Mouse (Mus musculus): ENCODE data around the gene Reg3d. TPM values are rescaled to one million over a fixed set of nuclear protein-coding genes. Genes with fewer than 3 reads are reported as not detected.
"Not testable (repeated sequence)": the region's sequence is repeated elsewhere in the genome, so short reads cannot be mapped to it uniquely, and the experiment has no call there.

Gene Reg3d
- polyA plus RNA-seq (2016; fragmentation: Nextera tagmentation; extraction: Ambion mirVana), result not detected in 2 replicates

- 84% methylated on average over 2 of the region's 2 CpGs for WGBS
Measured at GRCm38 (mm10) chr6:78378765-78379164, at the start of gene Reg3d. Gene Reg3d (minus strand): TSS chr6:78378865.

DNA sequence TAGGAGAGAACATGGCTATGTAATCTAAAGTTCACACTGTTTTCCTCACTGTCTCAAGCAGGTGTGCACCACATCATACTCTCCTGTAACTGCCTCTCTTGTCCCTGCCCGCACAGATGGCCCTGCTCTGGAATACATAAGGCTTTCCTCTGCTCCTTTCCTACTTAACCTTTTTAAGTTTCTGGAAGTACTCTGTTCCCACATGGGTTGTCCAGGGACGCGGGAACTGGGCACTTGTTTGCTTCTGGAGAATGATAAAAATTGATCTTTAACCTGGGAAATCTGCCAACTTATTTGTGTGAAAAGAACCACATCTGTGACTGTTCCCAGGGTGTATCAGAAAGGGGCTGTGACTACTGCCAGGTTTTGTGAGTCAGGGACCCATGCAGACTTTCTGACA, 46.8 kb upstream of the Reg3d start:
- H3K27ac ChIP-seq, result no peak overlapping the region
- WGBS, result 91% methylated on average over 3 of the region's 3 CpGs

More at GRCm38 (mm10) chr6:78378765-78379164, at the start of gene Reg3d:
- H3K27ac ChIP-seq, result no peak within 1 kb of the TSS
- no peaks in the 10 kb centered on the region for H3K4me1 ChIP-seq (replicated peaks)
- DNase-seq (ENCODE audit: low spot score), result no peak
- H3K36me3 ChIP-seq, result no peaks in the 10 kb centered on the region
- no peaks in the 10 kb centered on the region for H3K27me3 ChIP-seq (ENCODE audit: insufficient read depth, poor library complexity, severe bottlenecking)
- H3K9me3 ChIP-seq, result no peaks in the 10 kb centered on the region
- no peak within 1 kb of the TSS for H3K4me3 ChIP-seq

DNA sequence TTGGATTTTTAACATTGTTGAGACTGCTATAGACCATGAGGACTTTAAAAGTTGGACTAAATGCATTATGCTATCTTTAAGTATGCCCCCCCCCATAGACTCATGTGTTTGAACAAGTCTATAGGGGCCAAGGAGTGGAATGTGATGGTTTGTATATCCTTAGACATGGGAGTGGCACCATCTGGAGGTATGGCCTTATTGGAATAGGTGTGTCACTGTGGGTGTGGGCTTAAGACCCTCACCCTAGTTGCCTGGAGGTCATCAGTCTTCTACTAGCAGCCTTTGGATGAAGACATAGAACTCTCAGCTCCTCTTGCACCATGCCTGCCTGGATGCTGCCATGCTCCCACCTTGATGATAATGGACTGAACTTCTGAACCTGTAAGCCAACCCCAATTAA, 43.7 kb upstream of the Reg3d start, which contains the start of gene Reg1:
Reg1 (plus strand) TSS at position 301 of the 400 bp plus-strand sequence.
- not testable (repeated sequence) for H3K9me3 ChIP-seq; DNase-seq (ENCODE audit: low spot score); H3K4me1 ChIP-seq (replicated peaks); H3K27ac ChIP-seq; H3K27me3 ChIP-seq (ENCODE audit: insufficient read depth, poor library complexity, severe bottlenecking); H3K4me3 ChIP-seq; H3K36me3 ChIP-seq

More for the DNA sequence above, 46.8 kb upstream of the Reg3d start:
- Histone ChIP-seq H3K9me3 (no peaks in the 10 kb centered on the region), H3K4me3 (no peak overlapping the region), H3K4me1 (replicated peaks) (no peaks in the 10 kb centered on the region), H3K27me3 (ENCODE audit: insufficient read depth, poor library complexity, severe bottlenecking) (no peaks in the 10 kb centered on the region), H3K36me3 (no peaks in the 10 kb centered on the region)
- DNase-seq (ENCODE audit: low spot score), result no peak

DNA sequence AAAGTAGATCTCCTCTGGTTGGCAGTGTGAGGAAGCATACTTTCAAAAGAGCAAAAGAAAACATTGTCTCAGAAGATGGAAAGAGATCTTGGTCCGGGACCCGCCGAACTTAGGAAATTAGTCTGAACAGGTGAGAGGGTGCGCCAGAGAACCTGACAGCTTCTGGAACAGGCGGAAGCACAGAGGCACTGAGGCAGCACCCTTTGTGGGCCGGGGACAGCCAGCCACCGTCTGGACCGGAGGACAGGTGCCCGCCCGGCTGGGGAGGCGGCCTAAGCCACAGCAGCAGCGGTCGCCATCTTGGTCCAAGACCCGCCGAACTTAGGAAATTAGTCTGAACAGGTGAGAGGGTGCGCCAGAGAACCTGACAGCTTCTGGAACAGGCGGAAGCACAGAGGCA, 16.7 kb upstream of the Reg3d start, which contains the start of gene Reg2:
Reg2 (plus strand) TSS at position 301 of the 400 bp plus-strand sequence.
- not testable (repeated sequence) for H3K36me3 ChIP-seq; H3K27ac ChIP-seq; H3K4me1 ChIP-seq (replicated peaks); H3K4me3 ChIP-seq; H3K27me3 ChIP-seq (ENCODE audit: insufficient read depth, poor library complexity, severe bottlenecking); H3K9me3 ChIP-seq; DNase-seq (ENCODE audit: low spot score)
- 94% methylated on average over 5 of the region's 17 CpGs for WGBS

- H3K36me3 ChIP-seq, result no peaks in the 10 kb centered on the region
- WGBS, result 87% methylated on average over 3 of the region's 3 CpGs
- H3K4me1 ChIP-seq (replicated peaks), result no peaks in the 10 kb centered on the region
- H3K27ac ChIP-seq, result no peak overlapping the region
- no peak overlapping the region for H3K4me3 ChIP-seq
- H3K9me3 ChIP-seq, result no peaks in the 10 kb centered on the region
- no peaks in the 10 kb centered on the region for H3K27me3 ChIP-seq (ENCODE audit: insufficient read depth, poor library complexity, severe bottlenecking)
- no peak for DNase-seq (ENCODE audit: low spot score)
Measured at GRCm38 (mm10) chr6:78385609-78386008, 6.9 kb upstream of the Reg3d start.

GRCm38 (mm10) chr6:78380409-78380808, 1.7 kb upstream of the Reg3d start, which contains the start of gene Reg3a:
Gene Reg3a (plus strand): TSS chr6:78380709.
- H3K4me3 ChIP-seq, result no peak within 1 kb of the TSS
- no peak for DNase-seq (ENCODE audit: low spot score)
- no peak within 1 kb of the TSS for H3K27ac ChIP-seq
- no peaks in the 10 kb centered on the region for H3K27me3 ChIP-seq (ENCODE audit: insufficient read depth, poor library complexity, severe bottlenecking)
- no peaks in the 10 kb centered on the region for H3K4me1 ChIP-seq (replicated peaks)
- no peaks in the 10 kb centered on the region for H3K9me3 ChIP-seq
- H3K36me3 ChIP-seq, result no peaks in the 10 kb centered on the region

DNA sequence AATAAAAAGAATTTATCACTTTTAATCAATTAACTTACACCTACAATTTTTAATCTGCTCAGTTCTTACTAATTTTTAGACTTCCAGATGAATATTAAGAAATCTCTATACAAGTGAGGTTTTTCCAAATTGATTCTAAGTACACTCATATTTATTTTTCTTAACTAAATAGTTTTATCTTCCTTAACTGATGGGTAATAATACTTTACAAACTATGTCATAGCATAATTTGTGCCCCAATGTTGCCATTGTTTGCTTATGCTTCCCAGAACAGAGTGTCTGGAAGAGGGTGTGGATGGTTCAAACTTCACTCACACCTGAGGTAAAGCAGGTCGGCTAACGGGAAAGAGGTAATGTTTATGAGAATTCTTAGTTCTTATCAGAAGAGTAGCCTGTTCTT, 8.3 kb downstream of the Reg3d start, which contains the start of gene Reg3b:
Reg3b (plus strand) TSS at position 301 of the 400 bp plus-strand sequence.
- Histone ChIP-seq H3K4me1 (replicated peaks) (no peaks in the 10 kb centered on the region), H3K27me3 (ENCODE audit: insufficient read depth, poor library complexity, severe bottlenecking) (no peaks in the 10 kb centered on the region)
- 93% methylated on average over 2 of the region's 2 CpGs for WGBS

GRCm38 (mm10) chr6:78361971-78362563, 16.6 kb downstream of the Reg3d start:
- no peaks in the 10 kb centered on the region for H3K4me1 ChIP-seq (replicated peaks)
- H3K36me3 ChIP-seq, result no peaks in the 10 kb centered on the region
- no peak overlapping the region for H3K4me3 ChIP-seq
- H3K27ac ChIP-seq, result no peak overlapping the region
- 71% methylated on average over 2 of the region's 2 CpGs for WGBS
- no peaks in the 10 kb centered on the region for H3K9me3 ChIP-seq
- no peaks in the 10 kb centered on the region for H3K27me3 ChIP-seq (ENCODE audit: insufficient read depth, poor library complexity, severe bottlenecking)
- no peak for DNase-seq (ENCODE audit: low spot score)

More for the DNA sequence above, 8.3 kb downstream of the Reg3d start, which contains the start of gene Reg3b:
- no peak for DNase-seq (ENCODE audit: low spot score)
- Histone ChIP-seq H3K27ac (no peak within 1 kb of the TSS), H3K9me3 (no peaks in the 10 kb centered on the region), H3K4me3 (no peak within 1 kb of the TSS), H3K36me3 (no peaks in the 10 kb centered on the region)

GRCm38 (mm10) chr6:78341689-78342088, 37.0 kb downstream of the Reg3d start:
- WGBS, result 91% methylated on average over 2 of the region's 2 CpGs
- H3K36me3 ChIP-seq, result no peaks in the 10 kb centered on the region
- no peak overlapping the region for H3K27ac ChIP-seq
- no peak overlapping the region for H3K4me3 ChIP-seq
- H3K4me1 ChIP-seq (replicated peaks), result no peaks in the 10 kb centered on the region
- no peaks in the 10 kb centered on the region for H3K9me3 ChIP-seq
- H3K27me3 ChIP-seq (ENCODE audit: insufficient read depth, poor library complexity, severe bottlenecking), result no peaks in the 10 kb centered on the region
- no peak for DNase-seq (ENCODE audit: low spot score)

GRCm38 (mm10) chr6:78340296-78340695, 38.4 kb downstream of the Reg3d start:
- DNase-seq (ENCODE audit: low spot score), result no peak

DNA sequence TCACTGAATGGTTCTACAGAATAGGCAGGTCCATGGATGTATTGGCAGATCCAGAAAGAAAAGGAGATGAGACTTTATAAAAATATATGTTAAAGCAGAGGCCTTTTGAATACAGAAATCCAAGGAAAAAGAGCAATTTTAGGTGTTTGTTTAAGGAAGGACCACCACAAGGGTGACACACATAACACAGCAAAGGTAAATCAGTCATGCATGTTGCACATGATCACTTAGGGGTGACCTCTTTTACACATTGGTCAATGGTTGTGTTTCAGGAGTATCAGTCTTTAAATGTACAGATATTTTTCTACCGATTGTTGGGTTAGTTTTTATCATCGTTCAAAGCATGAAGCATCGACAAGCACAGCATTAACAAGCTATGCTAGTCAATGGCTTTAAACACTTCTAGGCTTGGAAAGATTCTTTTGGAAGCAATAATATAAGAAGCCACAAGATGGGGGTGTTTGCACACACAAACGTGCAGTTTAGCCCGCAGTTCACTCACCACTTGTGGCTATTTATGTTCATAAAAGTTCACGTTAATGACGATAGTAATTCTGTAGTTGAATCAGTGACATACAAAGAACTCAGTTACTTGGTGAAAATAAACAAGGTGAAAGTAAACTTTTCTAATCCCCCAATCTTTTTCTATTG, 46.6 kb downstream of the Reg3d start:
- H3K27ac ChIP-seq, result no peak overlapping the region
- no peaks in the 10 kb centered on the region for H3K9me3 ChIP-seq
- DNase-seq (ENCODE audit: low spot score), result peak; percentile 2
- WGBS, result 48% methylated on average over 7 of the region's 7 CpGs
- no peaks in the 10 kb centered on the region for H3K36me3 ChIP-seq
- no peak overlapping the region for H3K4me3 ChIP-seq
- peaks cover 2% of the 10 kb centered on the region; the same call in 1 of the 2 replicates for H3K4me1 ChIP-seq (replicated peaks)
- H3K27me3 ChIP-seq (ENCODE audit: insufficient read depth, poor library complexity, severe bottlenecking), result no peaks in the 10 kb centered on the region

More at GRCm38 (mm10) chr6:78340296-78340695, 38.4 kb downstream of the Reg3d start:
- Histone ChIP-seq H3K4me3 (no peak overlapping the region), H3K36me3 (no peaks in the 10 kb centered on the region), H3K27me3 (ENCODE audit: insufficient read depth, poor library complexity, severe bottlenecking) (no peaks in the 10 kb centered on the region), H3K4me1 (replicated peaks) (no peaks in the 10 kb centered on the region), H3K9me3 (no peaks in the 10 kb centered on the region), H3K27ac (no peak overlapping the region)

DNA sequence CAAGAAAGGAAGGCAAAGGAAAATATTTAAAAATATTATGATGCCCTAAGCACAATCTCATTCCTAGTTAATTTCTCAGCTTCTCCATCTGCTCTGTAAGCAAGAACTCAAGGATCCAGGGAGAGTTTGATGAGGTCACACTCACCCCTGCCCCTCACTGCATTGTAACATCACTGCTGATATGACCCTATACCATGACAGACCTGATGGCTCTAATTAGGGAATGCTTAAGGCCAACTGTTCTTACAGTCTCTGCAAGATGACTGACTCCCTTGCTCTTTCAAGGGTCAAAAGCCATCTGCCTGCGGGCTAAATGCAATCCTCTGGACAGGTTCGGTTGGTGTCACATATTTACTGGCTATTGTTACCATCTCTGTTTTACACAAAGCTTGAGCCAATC, 49.5 kb downstream of the Reg3d start:
- DNase-seq (ENCODE audit: low spot score), result peak; percentile 20
- no peak overlapping the region for H3K4me3 ChIP-seq
- H3K9me3 ChIP-seq, result no peaks in the 10 kb centered on the region
- H3K27ac ChIP-seq, result no peak overlapping the region
- no peaks in the 10 kb centered on the region for H3K27me3 ChIP-seq (ENCODE audit: insufficient read depth, poor library complexity, severe bottlenecking)
- H3K4me1 ChIP-seq (replicated peaks), result peaks cover 2% of the 10 kb centered on the region; the same call in 1 of the 2 replicates
- WGBS, result 42% methylated on average over 2 of the region's 2 CpGs
- no peaks in the 10 kb centered on the region for H3K36me3 ChIP-seq

- DNase-seq (ENCODE audit: low spot score), result no peak
- no peaks in the 10 kb centered on the region for H3K36me3 ChIP-seq
Measured at GRCm38 (mm10) chr6:78327798-78328197, 50.9 kb downstream of the Reg3d start.

More at GRCm38 (mm10) chr6:78327798-78328197, 50.9 kb downstream of the Reg3d start:
- no peak overlapping the region for H3K4me3 ChIP-seq
- H3K27ac ChIP-seq, result peak overlapping the region; percentile 16; the same call in 1 of the 2 replicates
- H3K4me1 ChIP-seq (replicated peaks), result peaks cover 2% of the 10 kb centered on the region; the same call in 1 of the 2 replicates
- no peaks in the 10 kb centered on the region for H3K27me3 ChIP-seq (ENCODE audit: insufficient read depth, poor library complexity, severe bottlenecking)
- H3K9me3 ChIP-seq, result no peaks in the 10 kb centered on the region

Measured in hindbrain, embryonic 10.5 days (tissue).